Mouse (Mus musculus): Measurements from ENCODE around the gene Fam228a.
"Not testable (repeated sequence)": the region's sequence is repeated elsewhere in the genome, so short reads cannot be mapped to it uniquely, and the experiment has no call there.

Fam228a gene

DNA sequence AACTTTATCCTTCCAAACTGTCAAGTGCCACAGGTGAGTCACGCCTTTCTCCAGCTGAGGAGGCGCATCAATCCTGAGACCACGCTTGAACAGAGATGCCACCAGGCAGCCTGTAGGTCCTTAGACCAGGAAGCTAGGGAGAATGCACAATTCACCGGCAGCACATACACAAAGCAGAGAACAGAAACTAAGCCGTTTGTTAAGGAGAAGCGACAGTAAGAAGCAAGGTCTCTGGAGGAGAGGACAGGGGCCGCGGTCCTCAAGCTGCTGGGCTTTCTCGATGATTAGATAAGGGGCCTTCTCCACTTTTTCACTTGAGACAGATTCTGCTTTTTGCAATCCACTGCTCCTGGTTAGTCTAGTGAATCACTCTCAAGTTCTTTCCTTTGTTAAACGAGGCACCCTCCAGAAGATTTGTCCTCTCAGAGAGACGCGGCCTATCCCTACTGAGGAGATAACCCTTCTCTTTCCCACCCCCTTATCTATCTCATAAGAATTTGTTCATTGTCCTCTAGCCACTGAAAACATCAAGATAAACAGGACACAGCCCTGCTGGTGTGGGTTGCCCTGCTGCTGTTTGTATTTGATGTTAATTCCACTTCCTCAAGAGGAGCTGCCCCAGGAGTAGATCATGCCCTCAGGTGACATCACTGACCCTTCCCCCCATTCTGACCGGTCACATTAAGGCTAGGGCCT, 19.0 kb downstream of the Fam228a start:
- DNase-seq (ENCODE audit: low read depth in 1 of 2, low spot score in 2 of 2) = no peak

DNA sequence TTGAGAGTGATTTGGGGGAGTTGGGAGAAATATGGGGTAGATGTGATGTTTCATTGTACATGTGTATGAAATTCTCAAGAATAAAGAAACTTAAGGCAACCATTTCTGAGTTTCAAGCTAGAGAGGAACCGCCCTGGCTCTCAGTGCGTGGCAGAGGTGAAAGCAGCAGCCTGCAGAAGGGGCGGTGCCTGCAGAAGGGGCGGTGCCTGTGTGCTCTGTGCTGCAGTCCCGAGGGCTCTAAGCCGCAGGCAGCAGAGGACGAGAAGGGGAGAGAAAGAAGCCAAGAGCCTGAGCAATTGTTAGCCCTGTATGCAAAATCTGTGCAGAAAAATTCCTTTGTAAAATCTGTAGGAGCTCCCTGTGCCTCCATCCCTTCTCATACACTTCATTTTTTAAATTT, 20.8 kb downstream of the Fam228a start:
- DNase-seq (ENCODE audit: low read depth in 1 of 2, low spot score in 2 of 2) = no peak

DNA sequence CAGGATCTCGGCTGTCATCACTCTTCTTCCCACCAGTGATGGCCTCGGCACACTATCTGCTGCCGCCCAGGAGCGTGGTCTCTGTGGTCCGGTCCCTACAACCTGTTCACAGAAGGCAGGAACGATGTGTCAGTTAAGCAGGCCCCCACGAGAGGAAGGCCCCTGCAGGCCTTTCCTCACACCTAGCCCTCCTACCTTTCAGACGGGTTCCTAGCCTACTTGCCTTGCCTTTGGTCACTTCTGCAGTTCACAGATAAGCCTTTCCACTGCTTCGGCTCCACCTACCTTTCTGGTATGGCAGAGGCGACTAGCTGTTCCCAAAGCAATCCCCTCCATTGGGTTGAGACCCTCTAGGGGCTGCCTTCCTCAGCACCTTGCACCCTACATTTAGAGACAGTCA, 22.6 kb downstream of the Fam228a start:
- no peak for DNase-seq (ENCODE audit: low read depth in 1 of 2, low spot score in 2 of 2)

DNA sequence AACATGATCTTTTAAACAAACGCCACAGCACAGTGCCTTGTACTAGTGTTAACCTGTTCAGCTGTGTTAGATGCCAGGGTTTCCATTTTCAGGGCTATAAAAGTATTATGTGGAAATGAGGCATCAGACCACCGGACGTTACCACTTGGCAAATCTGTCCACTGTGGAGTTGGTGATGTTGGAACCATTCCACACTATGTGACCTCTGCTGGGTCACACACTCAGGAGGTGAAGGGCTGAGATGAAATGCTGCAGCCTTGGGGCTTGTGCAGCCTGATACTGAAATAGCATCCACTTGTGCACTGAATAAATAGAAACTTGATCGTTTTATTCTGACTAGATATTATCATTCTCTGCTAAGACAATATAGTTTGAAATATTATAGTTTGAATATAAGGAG, 24.9 kb downstream of the Fam228a start:
- DNase-seq (ENCODE audit: low read depth in 1 of 2, low spot score in 2 of 2) = no peak

DNA sequence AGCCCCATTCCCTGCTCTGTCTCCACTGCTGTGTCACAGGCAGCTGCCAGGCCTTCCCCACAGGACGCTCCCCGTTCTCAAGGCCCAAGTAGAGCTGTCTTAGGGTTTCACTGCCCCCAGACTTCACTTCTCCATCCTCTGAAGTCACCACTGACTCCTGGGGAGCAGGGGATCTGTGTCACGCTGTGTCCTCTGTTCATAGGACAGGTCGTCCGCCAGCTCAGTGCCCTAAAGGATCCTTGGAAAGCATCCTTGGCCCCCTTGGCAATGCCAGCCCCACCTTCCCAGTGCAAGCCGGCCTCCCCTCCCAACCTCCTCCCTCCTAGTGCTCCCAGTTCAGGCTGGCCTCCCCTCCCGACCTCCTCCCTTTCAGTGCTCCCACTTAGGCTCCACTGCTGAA, 28.3 kb downstream of the Fam228a start:
- no peak for DNase-seq (ENCODE audit: low read depth in 1 of 2, low spot score in 2 of 2)

DNA sequence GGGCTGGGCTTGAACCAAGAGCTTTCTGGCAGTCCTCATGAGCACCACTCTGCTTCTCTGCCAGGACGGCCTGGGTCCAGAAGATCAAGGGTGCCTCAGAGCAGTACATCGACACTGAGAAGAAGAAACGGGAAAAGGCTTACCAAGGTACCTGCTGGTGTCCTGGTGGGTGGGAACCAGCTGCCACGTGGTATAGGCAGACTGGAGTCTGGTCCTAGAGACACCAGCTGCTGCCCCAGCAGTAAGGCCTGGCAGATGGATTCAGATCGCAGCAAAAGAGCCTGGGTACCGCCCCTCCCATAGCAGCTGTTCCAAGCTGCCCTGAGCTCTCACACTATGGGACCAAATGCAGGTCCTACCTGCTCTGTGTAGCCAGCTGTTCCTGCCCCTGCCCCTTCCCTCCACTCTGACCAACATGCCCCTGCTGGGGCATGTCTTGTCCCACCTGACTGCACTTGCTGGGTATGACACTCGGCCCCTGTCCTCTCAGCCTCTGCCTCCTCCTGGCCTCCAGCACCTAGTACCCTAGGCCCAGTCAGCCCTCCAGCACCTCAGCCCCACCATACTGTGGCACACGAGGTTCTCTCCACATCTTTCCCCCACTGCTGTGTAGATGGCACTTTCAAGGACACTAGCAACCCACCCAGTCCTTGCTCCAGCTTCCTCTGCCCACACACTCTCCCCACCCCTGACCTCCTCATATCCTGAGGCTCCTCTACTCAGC, 29.2 kb downstream of the Fam228a start:
- no peak for DNase-seq (ENCODE audit: low read depth in 1 of 2, low spot score in 2 of 2)

DNA sequence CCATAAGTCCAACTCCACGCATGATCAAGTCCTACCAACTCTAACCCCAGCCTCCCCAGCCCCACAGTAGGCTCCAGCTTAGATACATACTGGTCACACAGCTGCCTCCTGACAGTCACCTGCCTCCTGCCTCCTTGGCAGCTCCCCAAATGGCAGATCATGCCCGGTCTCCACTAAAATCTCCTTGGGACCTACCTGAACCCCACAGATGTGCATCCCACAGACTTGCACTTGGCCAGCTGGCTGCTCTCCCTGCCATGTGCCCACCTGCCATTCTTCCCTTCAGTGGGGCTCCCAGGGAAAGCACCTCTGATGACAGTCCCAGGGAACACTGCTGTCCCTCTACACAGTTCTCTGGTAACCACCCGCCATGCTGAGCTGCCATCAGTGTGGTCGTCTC, 29.9 kb downstream of the Fam228a start:
- DNase-seq (ENCODE audit: low read depth in 1 of 2, low spot score in 2 of 2) = no peak

DNA sequence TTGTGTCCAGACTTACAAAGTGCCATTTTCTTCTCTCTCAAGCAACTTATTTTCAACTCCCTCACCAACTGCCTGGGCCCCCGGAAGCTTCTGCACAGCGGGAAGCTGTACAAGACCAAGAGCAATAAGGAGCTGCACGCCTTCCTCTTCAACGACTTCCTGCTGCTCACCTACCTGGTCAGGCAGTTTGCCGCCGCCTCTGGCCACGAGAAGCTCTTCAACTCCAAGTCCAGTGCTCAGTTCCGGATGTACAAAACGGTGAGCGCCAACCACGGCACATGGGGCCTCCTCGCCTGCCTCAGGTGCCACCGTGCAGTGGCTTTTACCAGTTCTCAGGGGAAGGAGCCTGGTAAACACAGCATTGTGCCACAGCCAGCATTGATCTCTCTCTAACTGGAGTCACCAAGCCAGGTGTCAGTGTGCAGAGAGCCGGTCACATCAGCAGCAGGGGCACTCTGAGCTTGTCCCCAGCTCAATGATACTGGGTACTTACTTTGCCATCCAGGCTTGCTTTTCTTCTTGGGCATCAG, 30.7 kb downstream of the Fam228a start:
- DNase-seq (ENCODE audit: low read depth in 1 of 2, low spot score in 2 of 2) = no peak

DNA sequence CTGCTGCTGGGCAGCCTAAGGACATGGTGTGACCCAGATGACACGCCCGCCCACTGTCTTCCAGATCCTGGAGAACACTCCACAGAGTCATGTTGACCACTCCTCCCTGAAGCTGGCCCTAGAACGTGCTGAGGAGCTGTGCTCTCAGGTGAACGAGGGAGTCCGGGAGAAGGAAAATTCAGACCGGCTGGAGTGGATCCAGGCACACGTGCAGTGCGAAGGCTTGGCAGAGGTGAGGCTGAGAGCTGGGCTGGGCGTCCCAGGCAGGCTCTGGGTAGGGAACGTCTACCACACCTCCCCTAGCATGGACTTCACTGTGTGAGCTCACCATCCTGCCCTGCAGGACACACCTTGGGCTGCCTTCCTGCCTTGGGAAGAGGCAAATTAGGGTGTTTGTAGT, 31.3 kb downstream of the Fam228a start:
- no peak for DNase-seq (ENCODE audit: low read depth in 1 of 2, low spot score in 2 of 2)

DNA sequence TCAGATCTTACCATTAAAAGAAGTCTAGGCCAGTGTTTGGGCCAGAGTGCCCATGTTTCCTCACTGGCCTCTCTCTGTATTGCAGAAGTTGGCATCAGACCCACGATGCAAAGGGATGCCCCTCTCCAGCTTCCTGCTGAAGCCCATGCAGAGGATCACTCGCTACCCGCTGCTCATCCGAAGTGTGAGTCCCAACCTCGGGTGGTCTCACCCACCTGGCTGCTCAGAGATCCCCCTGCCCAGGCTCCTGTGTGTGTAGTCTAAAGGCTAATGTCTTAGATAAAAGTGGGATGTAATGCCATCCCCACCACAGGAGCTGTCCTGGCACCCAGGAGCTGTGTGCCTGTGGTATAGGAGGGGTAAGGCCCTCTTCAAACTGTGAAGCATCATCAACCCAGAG, 32.1 kb downstream of the Fam228a start:
- DNase-seq (ENCODE audit: low read depth in 1 of 2, low spot score in 2 of 2) = no peak

DNA sequence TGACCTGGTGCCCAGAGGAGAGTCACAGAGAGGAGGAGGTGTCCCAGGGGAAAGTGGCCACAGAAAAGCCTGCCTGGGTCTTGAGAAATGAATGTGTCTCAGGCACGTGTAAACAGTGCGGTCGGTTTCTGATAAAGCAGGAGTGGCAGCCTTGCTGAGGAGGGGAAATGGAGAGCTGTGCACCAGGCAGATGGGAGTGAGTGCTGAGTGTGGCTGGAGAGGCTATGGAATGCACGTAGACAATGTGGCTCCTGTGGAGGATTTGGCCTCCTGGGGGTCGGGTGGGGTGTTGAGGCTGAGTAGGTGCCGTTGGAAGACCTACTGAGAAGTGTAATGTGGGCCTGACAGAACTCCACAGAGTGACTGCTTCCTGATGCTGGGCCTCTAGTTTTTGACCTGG, 32.6 kb downstream of the Fam228a start:
- not testable (repeated sequence) for DNase-seq (ENCODE audit: low read depth in 1 of 2, low spot score in 2 of 2)

DNA sequence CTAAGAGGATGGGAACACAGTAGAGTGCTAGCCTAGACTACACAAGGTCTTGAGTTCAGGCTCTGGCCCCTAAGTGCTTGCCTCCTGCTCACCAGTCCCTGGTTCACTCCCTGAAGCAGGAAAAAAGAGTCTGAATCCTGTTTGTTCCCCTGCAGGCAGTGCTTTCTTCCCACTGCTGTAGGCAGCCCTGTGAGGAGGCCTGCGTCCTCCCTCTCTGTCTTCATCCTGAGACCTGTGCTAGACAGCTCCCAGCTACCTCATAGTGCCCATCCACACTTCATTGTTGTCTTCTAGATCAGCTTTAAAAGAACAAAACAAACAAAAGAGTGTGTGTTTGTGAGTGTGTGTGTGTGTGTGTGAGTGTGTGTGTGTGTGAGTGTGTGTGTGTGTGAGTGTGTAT, 43.7 kb downstream of the Fam228a start:
- no peak for DNase-seq (ENCODE audit: low read depth in 1 of 2, low spot score in 2 of 2)

DNA sequence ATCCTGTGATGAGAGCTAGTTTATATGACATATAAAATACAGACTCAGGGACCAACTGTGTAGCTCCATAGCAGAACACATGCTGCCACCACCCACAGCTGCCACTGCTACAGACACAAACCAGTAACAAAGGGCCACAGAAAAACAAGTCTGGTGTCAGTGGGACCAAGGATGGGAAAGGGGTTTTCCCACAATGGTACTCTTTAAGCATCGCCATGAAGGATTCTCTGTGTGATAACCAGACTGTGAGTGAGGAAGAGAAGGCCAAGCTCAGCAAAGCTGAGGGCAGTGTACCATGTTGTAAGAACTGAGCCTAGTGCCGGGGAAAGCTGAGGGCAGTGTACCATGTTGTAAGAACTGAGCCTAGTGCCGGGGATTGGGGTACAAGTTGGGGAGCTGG, 47.0 kb downstream of the Fam228a start:
- no peak for DNase-seq (ENCODE audit: low read depth in 1 of 2, low spot score in 2 of 2)

DNA sequence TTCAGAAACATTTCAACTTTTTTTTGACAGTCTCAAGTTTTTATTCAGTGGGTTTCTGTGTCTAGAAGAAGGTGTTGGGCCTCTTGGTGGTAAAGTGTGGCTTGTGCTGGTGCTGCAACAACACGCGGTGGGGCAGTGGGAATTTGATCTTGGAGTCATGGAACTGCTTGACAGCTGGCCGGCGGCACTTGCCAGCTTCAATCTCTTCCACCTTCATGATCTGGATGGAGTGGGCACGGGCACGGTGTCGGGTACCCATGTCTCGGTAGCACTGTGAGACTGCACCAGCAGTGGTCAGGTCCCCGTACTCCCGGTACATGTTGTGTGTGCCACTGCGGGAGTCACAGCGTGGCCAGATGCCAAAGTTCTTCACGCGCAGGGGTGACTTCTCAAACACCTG, 48.9 kb downstream of the Fam228a start:
- DNase-seq (ENCODE audit: low read depth in 1 of 2, low spot score in 2 of 2) = no peak

DNA sequence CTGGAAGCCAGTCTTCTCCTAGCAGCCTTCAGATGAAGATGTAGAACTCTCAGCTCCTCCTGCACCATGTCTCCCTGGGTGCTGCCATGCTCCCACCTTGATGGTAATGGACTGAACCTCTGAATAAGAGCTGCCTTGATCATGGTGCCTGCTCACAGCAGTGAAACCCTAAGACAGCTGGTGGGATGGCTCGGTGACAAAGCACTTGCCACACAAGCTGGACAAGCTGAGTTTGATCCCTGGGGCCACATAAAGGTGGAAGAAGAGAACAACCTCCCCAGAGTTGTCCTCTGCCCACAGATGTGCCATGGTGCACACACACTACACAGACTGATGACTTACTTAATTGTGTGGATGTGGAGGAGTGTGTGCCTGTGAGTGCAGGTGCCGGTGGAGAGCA, 49.8 kb downstream of the Fam228a start:
- no peak for DNase-seq (ENCODE audit: low read depth in 1 of 2, low spot score in 2 of 2)

DNA sequence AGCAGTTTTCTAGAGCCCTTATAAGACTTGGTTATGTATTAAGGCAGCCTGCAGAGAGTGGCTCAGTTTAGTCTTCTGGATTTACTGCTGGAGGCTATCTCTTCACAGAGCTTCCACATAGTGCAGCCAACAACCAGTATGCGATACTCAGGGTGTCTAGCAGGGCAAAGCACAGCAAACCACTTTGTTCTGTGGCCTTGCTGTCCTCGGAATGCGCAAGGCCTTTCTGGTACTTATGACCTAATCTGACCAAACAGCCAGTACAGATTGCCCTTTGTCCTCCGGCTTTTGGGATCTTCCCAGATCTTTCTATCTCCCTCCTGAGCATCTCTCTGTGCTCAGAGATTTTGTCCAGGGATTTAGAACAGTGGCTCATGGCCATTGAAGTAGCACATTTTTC, 52.8 kb downstream of the Fam228a start:
- DNase-seq (ENCODE audit: low read depth in 1 of 2, low spot score in 2 of 2) = no peak

DNA sequence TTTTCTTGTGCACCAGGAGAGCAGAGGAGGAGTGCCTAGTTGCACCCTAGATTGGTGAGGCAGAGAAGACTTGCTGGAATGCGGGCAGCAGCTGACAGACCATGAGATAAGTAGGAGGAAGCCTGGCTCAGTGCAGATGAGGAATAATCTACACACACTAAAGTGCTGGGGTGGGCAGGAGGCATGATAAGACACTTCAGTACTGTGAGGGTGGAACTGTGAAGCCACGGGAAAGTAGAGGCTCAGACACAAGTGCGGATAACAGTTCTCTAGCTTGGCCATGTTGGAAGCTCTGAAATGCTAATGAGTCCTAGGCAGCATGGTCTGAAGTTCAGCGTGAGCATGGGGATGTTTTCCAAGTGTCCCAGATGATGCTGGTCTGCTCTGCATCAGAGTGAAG, 58.3 kb downstream of the Fam228a start:
- no peak for DNase-seq (ENCODE audit: low read depth in 1 of 2, low spot score in 2 of 2)

DNA sequence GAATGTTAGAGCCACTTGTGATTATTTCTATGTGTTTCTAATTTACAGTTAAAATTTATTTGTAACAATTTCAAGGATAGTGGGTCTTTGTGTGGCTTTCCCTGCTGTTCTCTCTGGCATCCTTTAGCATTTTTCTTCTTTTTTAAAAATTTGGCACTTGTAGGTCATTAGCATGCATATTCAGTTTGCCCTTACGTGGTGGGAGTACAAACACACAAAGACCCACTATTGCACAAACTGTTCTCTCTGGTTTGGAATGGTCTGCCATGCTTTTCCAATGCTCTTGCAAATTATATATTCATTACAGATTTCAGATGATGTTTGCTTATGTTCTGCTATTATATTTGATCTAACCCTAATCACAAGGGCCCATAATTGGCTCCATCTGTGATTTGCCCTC, 61.9 kb downstream of the Fam228a start:
- DNase-seq (ENCODE audit: low read depth in 1 of 2, low spot score in 2 of 2) = no peak

DNA sequence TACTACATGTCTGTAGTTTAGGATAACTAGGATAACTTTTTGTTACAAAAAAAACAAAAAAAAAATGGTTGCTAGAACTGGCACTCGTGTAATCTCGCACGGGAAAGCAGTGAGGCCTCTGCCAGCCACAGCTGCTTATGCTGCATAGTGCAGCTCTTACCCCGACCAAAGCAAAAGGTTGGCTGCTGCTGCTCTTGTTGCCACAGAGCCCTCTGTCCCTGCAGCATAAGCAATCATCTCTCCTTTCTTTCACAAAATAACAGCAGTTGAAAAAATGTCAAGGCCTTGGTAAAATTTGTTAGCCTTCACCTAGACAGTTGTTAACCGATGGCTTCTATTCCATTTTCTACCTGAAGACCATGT, 72.6 kb downstream of the Fam228a start:
- DNase-seq (ENCODE audit: low read depth in 1 of 2, low spot score in 2 of 2) = no peak

DNA sequence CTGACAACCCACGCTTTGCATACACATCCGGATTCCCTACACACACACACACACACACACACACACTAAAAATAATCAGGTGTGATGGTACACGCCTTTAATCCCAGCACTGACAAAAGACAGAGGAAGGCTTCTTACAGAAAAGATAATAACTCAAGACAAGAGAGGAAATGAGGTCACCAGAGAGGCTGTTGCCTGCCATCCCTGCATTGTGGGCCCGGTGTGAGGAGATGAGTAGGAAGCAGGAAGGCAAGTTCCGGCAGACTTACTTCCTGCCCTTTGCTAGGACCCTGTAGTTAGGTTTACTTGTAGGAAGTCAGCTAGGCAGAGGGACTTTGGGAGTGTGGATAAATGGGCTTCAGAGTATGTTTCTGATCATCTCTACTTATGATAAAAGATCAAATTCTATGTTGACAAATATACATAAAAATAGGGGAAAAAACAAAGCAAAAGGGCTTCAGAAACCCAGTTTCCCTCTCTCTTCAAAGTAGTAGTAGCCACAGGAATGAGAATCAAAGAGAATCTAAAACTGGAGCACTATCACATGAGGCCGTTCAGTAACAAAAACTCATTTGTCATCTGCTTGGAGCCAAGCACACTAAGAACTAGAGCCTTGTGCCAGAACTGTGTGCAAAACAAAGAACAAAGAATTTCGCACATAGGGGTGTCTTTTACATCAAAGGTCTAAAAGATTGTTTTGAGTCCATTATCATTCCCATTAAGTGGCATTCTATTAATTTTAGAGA, 73.1 kb downstream of the Fam228a start:
- DNase-seq (ENCODE audit: low read depth in 1 of 2, low spot score in 2 of 2) = no peak

Data from monocyte, adult 2 months (primary cell).